Mouse (Mus musculus): ENCODE data around the gene Morc1.

DNA sequence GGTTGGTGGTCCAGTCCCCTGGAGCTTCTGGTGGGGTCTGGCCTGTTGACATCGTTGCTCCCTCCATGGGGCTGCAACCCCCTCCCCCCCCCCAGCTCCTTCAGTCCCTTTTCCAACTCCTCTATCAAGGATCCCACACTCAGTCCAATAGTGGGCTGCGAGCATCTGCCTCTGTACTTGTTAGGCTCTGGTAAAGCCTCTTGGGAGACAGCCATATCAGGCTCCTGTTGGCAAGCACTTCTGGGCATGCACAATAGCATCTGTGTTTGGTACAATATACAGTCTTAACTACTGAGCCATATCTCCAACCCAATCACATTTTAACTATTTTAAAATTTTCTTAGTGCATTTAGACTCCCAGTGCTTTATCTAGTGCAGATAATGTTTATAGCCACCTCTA, 44.1 kb upstream of the Morc1 start:
- TF ChIP-seq SIN3A (IDR thresholded peaks at IDR 0.05; ENCODE audit: low read length) (no peak), POLR2A (IDR thresholded peaks at IDR 0.05; ENCODE audit: low read depth, low read length) (no peak), CTCF (conservative IDR thresholded peaks at IDR 0.05 in 1 of 2, IDR thresholded peaks at IDR 0.05 in 1 of 2; ENCODE audit: low read depth in 2 of 2, low read length in 2 of 2) (no peak), MAFK (IDR thresholded peaks at IDR 0.05; ENCODE audit: insufficient replicate concordance, low read length) (no peak), E2F4 (IDR thresholded peaks at IDR 0.05; ENCODE audit: insufficient replicate concordance, low read depth, low read length) (no peak), TCF12 (IDR thresholded peaks at IDR 0.05; ENCODE audit: low read depth, low read length) (no peak), EP300 (IDR thresholded peaks at IDR 0.05; ENCODE audit: low read length) (no peak), ZC3H11A (IDR thresholded peaks at IDR 0.05; ENCODE audit: low read depth, low read length) (no peak), TBP (conservative IDR thresholded peaks at IDR 0.05; ENCODE audit: low read depth, low read length) (no peak), IRF4 (IDR thresholded peaks at IDR 0.05; ENCODE audit: low read depth, low read length) (no peak)
